ENCODE assay signal across 9 mouse cellular contexts in genomic region chr6:129229774-129230578, GRCm38 (mm10). TPM values are rescaled to one million over a fixed set of nuclear protein-coding genes. Genes with fewer than 3 reads are reported as not detected.
DNase-seq lines count a peak whose midpoint lies in the region; ATAC-seq and TF ChIP-seq lines count a peak whose summit lies in the region.
"Had no signal": no experiment of that assay in that cellular context is flagged by ENCODE, and none has a peak within 500 bp of the region (broad histone marks: within the 10 kb centered on the region; RNA-seq: fewer than 3 reads in every experiment).

No protein-coding gene starts in this region.

- DNase-seq in adrenal gland, adult (ENCODE audit: inconsistent age in 2 of 2, low spot score in 1 of 2): peak; percentile 49 to 89
- DNase-seq in adrenal gland, adult 18-20 months (ENCODE audit: low spot score in 2 of 2): no peak
- DNase-seq in CD4-positive helper T cell, adult 2 months (ENCODE audit: low read depth, low spot score): peak; percentile 32
- peak; percentile 74 for DNase-seq in gastrocnemius, adult 2 months
- peak; percentile 79 for DNase-seq in kidney, adult 11 months
- DNase-seq in lung, postnatal 10 days: peak; percentile 90
- no peak for DNase-seq in retina, postnatal 1 day

- no peak for TF ChIP-seq CTCF in gastrocnemius, adult 2 months (IDR thresholded peaks at IDR 0.05)

- intact Hi-C loops in gastrocnemius, adult 2 months (cut with DNase I): no loop called here

- no peak for ATAC-seq in inflammation-experienced regulatory T-cells, adult 6 months

- H3K27ac ChIP-seq in gastrocnemius, adult 2 months: peak overlapping the region; percentile 95

- peak overlapping the region; percentile 15 for H3K4me3 ChIP-seq in gastrocnemius, adult 2 months

RNA-seq across cellular contexts. Expression of gene Cd69, which starts 45.3 kb away (rescaled TPM):
- total RNA-seq in adrenal gland, adult 18-20 months (2021): under 1 TPM in 1 of 2 experiments, not detected in 1; 0.42 TPM
- not detected for total RNA-seq in gastrocnemius, adult 2 months (2021)
- 100 to 1,000 TPM; 152 to 264 (median 175) TPM for polyA plus RNA-seq in inflammation-experienced regulatory T-cells, adult 6 months (2017; shearing (Covaris generic))
- polyA plus RNA-seq: C2C12 had no signal

RNA-seq across cellular contexts. Expression of gene Clec2d, which starts 49.6 kb away (rescaled TPM):
- total RNA-seq in adrenal gland, adult 18-20 months (2021): 10 to 100 TPM; 36.6 to 74.6 TPM
- total RNA-seq in gastrocnemius, adult 2 months (2021): 100 to 1,000 TPM in 1 of 2 experiments, 10 to 100 TPM in 1; 73.7 to 109 TPM
- polyA plus RNA-seq in inflammation-experienced regulatory T-cells, adult 6 months (2017; shearing (Covaris generic)): 10 to 100 TPM; 12.0 to 41.7 (median 33.6) TPM

Comparison
In these comparisons a context has a peak if more than half of its experiments do, and no peak if none do; other contexts are left out.
1. DNase-seq: peak in adrenal gland, adult (2 of 2), CD4-positive helper T cell, adult 2 months (single experiment), gastrocnemius, adult 2 months (single experiment), kidney, adult 11 months (single experiment) and lung, postnatal 10 days (single experiment); none in adrenal gland, adult 18-20 months (0 of 2) and retina, postnatal 1 day (single experiment).